Mouse (Mus musculus) hindbrain, embryonic 13.5 days (tissue): ENCODE data around the gene Bak1. TPM values are rescaled to one million over a fixed set of nuclear protein-coding genes. Genes with fewer than 3 reads are reported as not detected.

ENCODE experiments used
- ATAC-seq: fragments of 200-750 bp; cut with Nextera tagmentation; 2 replicates; pipeline ENCODE4 v1.8.0; 2017; ENCODE audit warnings: moderate TSS enrichment; ENCODE audit not compliant: low FRiP score
- H3K27ac ChIP-seq: fragments of 300-500 bp; sonication (generic); 2 replicates; pipeline ENCODE4 v1.5.1; 2015; ENCODE audit warnings: inconsistent platforms, mild to moderate bottlenecking, moderate library complexity
- H3K27me3 ChIP-seq: fragments of 300-500 bp; sonication (generic); 2 replicates; pipeline ENCODE4 v1.6.1; 2015; ENCODE audit warnings: mild to moderate bottlenecking, inconsistent platforms
- H3K36me3 ChIP-seq: fragments of 300-500 bp; sonication (generic); 2 replicates; pipeline ENCODE4 v1.6.1; 2015; ENCODE audit warnings: mild to moderate bottlenecking, inconsistent platforms
- H3K4me1 ChIP-seq: fragments of 300-500 bp; sonication (generic); replicated peaks from 2 replicates; pipeline ENCODE4 v1.6.1; 2015; ENCODE audit warnings: inconsistent platforms
- H3K4me2 ChIP-seq: fragments of 300-500 bp; sonication (generic); 2 replicates; pipeline ENCODE4 v1.6.1; 2015; ENCODE audit warnings: inconsistent platforms, mild to moderate bottlenecking, moderate library complexity
- H3K4me3 ChIP-seq: fragments of 300-500 bp; sonication (generic); 2 replicates; pipeline ENCODE4 v1.5.1; 2015; ENCODE audit warnings: mild to moderate bottlenecking, inconsistent platforms
- H3K9ac ChIP-seq: fragments of 300-500 bp; sonication (generic); 2 replicates; pipeline ENCODE4 v1.6.1; 2015; ENCODE audit warnings: mild to moderate bottlenecking, inconsistent platforms
- H3K9me3 ChIP-seq: fragments of 300-500 bp; sonication (generic); 2 replicates; pipeline ENCODE4 v1.6.1; 2016; ENCODE audit warnings: inconsistent platforms
- WGBS: fragments of 180-500 bp; shearing (Covaris S2); methylation state at CpG from one replicate; pipeline ENCODE4 v1.1.7; 2015; 5-methylcytosine and 5-hydroxymethylcytosine counted together
- polyA plus RNA-seq: library from polyadenylated mRNA; unstranded; fragments of >200 nt; fragmentation: Nextera tagmentation; extraction: Ambion mirVana; gene quantifications from 2 replicates; pipeline ENCODE4 v1.2.1, GENCODE M21; 2015

The Bak1 gene
- polyA plus RNA-seq, 1 experiment from 2014 or later: 2.5 TPM

GRCm38 (mm10) chr17:27045164-27045563 lies 16.4 kb upstream of the Bak1 start:
- H3K4me1 ChIP-seq: peaks cover 18% of the 10 kb centered on the region
- ATAC-seq: no peak
- no peaks in the 10 kb centered on the region for H3K27me3 ChIP-seq
- 88% methylated on average over 6 of the region's 6 CpGs for WGBS
- H3K4me3 ChIP-seq: no peak overlapping the region
- H3K9me3 ChIP-seq: no peaks in the 10 kb centered on the region
- no peaks in the 10 kb centered on the region for H3K36me3 ChIP-seq
- no peak overlapping the region for H3K27ac ChIP-seq
- H3K4me2 ChIP-seq: no peak overlapping the region
- no peak overlapping the region for H3K9ac ChIP-seq

GRCm38 (mm10) chr17:27042840-27043239 lies 14.0 kb upstream of the Bak1 start:
- no peaks in the 10 kb centered on the region for H3K36me3 ChIP-seq
- no peak overlapping the region for H3K4me3 ChIP-seq
- H3K9ac ChIP-seq: 0 out of 2 replicates have a peak overlapping the region, but pooled peaks have one; percentile 24
- no peaks in the 10 kb centered on the region for H3K9me3 ChIP-seq
- H3K4me2 ChIP-seq: no peak overlapping the region
- no peak overlapping the region for H3K27ac ChIP-seq
- H3K4me1 ChIP-seq: peaks cover 37% of the 10 kb centered on the region
- WGBS: 66% methylated on average over 6 of the region's 6 CpGs
- no peak for ATAC-seq
- H3K27me3 ChIP-seq: no peaks in the 10 kb centered on the region

DNA sequence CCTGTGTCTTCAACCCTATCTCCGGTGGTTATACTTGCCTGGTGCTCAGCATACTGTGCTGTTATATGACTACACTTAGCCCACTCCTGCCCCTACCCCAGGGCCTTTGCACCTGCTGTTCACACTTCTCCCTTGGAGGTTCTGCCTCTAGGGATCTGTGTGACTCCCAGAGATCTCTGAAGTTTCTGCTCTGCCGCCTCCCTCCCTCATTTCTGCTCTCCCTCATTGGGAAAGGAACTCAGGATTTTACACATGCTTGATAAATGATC lies 12.9 kb upstream of the Bak1 start:
- Histone ChIP-seq H3K4me3 (no peak overlapping the region), H3K27ac (no peak overlapping the region), H3K4me2 (no peak overlapping the region), H3K9me3 (no peaks in the 10 kb centered on the region), H3K4me1 (peaks cover 37% of the 10 kb centered on the region), H3K27me3 (no peaks in the 10 kb centered on the region), H3K9ac (no peak overlapping the region), H3K36me3 (no peaks in the 10 kb centered on the region)
- ATAC-seq: no peak
- WGBS: 85% methylated on average over 2 of the region's 2 CpGs

DNA sequence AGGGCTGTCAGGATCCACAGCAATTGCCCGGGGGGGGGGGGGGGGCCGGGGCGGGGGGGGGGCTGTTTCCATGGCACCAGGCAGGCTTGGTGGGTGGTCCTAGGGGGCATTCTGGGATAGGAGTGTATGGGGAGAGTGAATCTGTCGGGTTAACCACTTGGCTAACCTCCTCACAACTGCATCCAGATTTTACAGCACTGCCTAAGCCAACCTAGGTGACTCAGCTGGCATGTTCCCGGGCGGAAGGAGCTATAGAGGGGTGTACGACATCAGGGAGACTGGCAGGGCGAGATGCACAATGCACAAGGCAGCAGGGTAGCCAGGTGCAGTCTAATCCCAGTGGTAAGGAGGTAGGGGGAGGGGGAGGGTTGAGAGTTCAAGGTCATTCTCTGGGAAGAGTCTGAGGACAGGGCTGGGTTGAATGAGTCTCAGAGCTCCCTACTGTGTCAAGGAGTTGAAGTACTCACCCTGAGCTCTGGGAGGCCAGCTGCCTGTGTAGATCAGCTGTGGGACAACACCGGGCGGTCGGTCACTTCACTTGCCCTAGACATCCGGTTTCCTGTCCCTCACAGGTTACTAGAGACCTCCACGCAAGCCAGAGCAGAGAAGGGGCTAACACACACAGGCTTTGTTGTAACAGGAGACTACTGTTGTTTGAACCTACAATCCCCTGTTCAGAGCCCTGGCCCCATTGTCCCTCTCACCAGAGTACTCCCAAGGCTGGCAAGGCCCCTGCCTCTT lies 12.4 kb upstream of the Bak1 start:
- Histone ChIP-seq H3K9ac (no peak overlapping the region), H3K4me1 (peaks cover 37% of the 10 kb centered on the region), H3K4me2 (no peak overlapping the region), H3K4me3 (no peak overlapping the region), H3K36me3 (no peaks in the 10 kb centered on the region), H3K27ac (no peak overlapping the region; the same call in 1 of the 2 replicates), H3K9me3 (no peaks in the 10 kb centered on the region), H3K27me3 (no peaks in the 10 kb centered on the region)
- 45% methylated on average over 10 of the region's 13 CpGs for WGBS
- no peak for ATAC-seq

DNA sequence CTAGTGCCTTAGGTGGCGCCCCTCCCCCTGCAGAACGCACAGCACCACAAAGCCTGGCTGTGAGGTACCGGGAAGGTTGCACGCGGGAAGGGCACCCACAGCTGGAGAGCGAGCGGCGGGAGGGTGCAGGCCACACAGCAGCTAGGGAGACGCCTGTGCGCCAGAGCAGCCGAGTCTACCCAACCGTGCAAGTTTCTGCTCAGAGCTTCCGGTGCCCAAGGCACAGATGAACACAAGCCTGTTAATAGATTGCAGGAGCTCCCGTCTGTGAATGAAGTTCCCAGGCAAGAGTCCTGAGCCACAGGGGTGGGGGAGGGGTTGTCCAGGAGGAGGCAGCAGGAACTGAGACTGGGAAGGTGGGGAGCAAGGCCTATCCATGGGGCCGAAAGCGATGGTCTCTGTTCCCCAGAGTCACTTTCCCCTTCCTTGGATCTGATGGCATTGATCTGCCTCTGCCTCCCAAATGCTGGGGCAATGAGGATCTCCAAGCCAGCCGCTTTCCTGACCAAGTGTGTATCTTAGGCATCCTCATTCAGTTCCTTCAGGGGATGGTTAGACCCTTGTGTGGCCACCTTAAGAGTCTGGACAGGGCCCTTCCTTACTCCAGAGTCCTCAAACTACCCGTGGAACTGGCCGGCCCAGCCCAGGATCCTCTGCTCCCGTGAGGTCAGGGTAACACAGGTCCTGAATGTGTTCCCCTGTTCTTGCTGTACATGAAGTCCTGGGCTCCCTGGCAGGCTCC lies 11.7 kb upstream of the Bak1 start:
- ATAC-seq: peak; percentile 40; the same call in 1 of the 2 replicates
- H3K9ac ChIP-seq: peak overlapping the region; percentile 51

GRCm38 (mm10) chr17:27039432-27040102 lies 10.8 kb upstream of the Bak1 start:
- H3K4me2 ChIP-seq: no peak overlapping the region
- WGBS: 66% methylated on average over 10 of the region's 10 CpGs
- ATAC-seq: no peak
- 0 out of 2 replicates have a peak overlapping the region, but pooled peaks have one; percentile 51 for H3K9ac ChIP-seq
- H3K27ac ChIP-seq: peak overlapping the region; percentile 73; the same call in 1 of the 2 replicates
- no peaks in the 10 kb centered on the region for H3K9me3 ChIP-seq
- no peak overlapping the region for H3K4me3 ChIP-seq
- peaks cover 37% of the 10 kb centered on the region for H3K4me1 ChIP-seq
- no peaks in the 10 kb centered on the region for H3K36me3 ChIP-seq
- no peaks in the 10 kb centered on the region for H3K27me3 ChIP-seq

More for the DNA sequence above, 11.7 kb upstream of the Bak1 start:
- no peaks in the 10 kb centered on the region for H3K27me3 ChIP-seq
- H3K27ac ChIP-seq: peak overlapping the region; percentile 73
- no peaks in the 10 kb centered on the region for H3K9me3 ChIP-seq
- peaks cover 37% of the 10 kb centered on the region for H3K4me1 ChIP-seq
- H3K36me3 ChIP-seq: no peaks in the 10 kb centered on the region
- 11% methylated on average over 20 of the region's 20 CpGs for WGBS
- H3K4me3 ChIP-seq: peak overlapping the region; percentile 10; the same call in 1 of the 2 replicates
- H3K4me2 ChIP-seq: peak overlapping the region; percentile 39

DNA sequence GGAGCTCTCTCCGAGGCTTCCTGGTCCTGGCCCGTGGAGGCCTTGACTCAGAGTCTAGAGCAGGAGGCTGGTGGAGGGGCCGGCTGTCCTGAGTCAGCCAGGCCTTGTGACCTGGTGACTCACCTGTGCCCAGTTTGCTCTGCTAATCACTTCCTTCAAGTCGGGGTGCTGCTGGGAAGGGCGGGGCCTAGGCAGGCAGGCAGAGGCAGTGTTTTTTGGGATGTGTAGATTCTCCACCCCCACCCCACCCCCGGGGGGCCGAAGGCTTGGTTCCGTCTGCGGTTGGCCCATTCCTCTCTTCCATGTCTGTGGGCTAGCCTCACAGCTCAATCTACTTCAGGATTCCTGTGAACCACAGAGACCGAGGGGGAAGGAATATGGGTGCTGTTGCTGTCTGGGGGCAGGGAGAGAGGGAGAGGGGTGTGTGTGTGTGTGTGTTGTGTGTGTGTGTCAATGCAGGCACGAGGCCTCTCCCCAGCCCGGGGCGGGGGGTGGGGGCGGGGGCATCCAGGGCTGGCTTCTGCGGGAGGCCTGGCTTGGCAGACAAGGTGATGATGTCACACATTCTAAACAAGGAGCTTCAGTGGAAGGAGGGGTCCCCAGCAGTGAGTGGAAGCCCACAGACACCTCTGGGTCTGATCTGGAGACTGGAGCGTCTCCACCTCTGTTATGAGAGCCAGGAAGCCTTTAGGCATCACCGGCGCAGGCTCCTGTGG lies 9.7 kb upstream of the Bak1 start:
- Histone ChIP-seq H3K4me2 (no peak overlapping the region), H3K4me3 (no peak overlapping the region), H3K27ac (no peak overlapping the region), H3K36me3 (no peaks in the 10 kb centered on the region), H3K9ac (no peak overlapping the region), H3K9me3 (no peaks in the 10 kb centered on the region), H3K4me1 (peaks cover 37% of the 10 kb centered on the region), H3K27me3 (no peaks in the 10 kb centered on the region)
- ATAC-seq: no peak
- WGBS: 46% methylated on average over 18 of the region's 18 CpGs

DNA sequence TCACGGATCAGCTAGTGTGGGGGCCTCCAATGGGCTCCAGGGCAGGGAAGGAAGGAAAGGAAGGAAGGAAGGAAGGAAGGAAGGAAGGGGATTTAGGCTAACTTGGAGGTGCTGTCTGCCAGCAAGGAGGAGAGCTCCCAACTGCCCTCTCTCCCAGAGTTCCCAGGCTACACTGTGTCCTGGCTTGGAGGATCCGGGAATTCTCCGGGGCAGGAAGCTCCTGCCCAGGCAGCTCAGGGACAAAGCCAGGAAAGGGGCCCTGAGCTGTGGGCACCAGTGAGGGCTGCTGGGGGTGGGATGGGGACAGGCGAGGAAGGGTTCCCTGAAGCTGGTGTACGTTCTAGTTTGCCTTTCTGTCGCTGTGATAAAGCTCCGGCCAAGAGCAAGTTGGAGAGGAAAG lies 7.7 kb upstream of the Bak1 start:
- Histone ChIP-seq H3K4me1 (peaks cover 31% of the 10 kb centered on the region), H3K9ac (no peak overlapping the region), H3K27ac (peak overlapping the region; percentile 18; the same call in 1 of the 2 replicates), H3K4me2 (no peak overlapping the region), H3K9me3 (no peaks in the 10 kb centered on the region), H3K36me3 (no peaks in the 10 kb centered on the region), H3K4me3 (no peak overlapping the region), H3K27me3 (no peaks in the 10 kb centered on the region)
- no peak for ATAC-seq
- 78% methylated on average over 7 of the region's 7 CpGs for WGBS

DNA sequence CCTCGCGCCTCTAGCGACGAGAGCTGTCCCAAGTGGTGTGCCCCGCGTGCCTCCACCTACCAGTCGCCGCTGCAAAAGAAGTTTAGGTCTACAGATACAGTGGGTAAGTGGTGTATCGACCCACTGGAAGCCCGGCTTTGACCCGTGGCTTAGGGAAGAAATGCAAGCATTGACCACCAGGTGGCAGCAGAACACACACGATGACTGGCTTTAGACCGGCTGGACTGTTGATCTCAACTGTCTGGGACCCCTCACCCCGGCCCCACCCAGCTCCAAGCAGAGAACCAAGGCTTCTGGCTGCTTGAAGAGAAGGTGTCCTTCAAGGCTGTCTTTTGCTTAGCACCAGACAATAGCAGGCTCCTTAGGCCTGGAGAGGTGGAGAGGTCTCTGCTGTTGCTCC lies 4.1 kb upstream of the Bak1 start:
- Histone ChIP-seq H3K4me1 (peaks cover 8% of the 10 kb centered on the region), H3K9ac (no peak overlapping the region), H3K27me3 (no peaks in the 10 kb centered on the region), H3K9me3 (no peaks in the 10 kb centered on the region), H3K4me2 (0 out of 2 replicates have a peak overlapping the region, but pooled peaks have one; percentile 13), H3K36me3 (no peaks in the 10 kb centered on the region), H3K27ac (no peak overlapping the region), H3K4me3 (no peak overlapping the region)
- 2% methylated on average over 14 of the region's 14 CpGs for WGBS
- peak; percentile 11; the same call in 1 of the 2 replicates for ATAC-seq

GRCm38 (mm10) chr17:27032328-27032727 lies 3.5 kb upstream of the Bak1 start:
- Histone ChIP-seq H3K36me3 (no peaks in the 10 kb centered on the region), H3K27ac (no peak overlapping the region), H3K4me2 (no peak overlapping the region), H3K4me3 (no peak overlapping the region), H3K9me3 (no peaks in the 10 kb centered on the region), H3K27me3 (no peaks in the 10 kb centered on the region), H3K4me1 (peaks cover 13% of the 10 kb centered on the region), H3K9ac (no peak overlapping the region)
- no peak for ATAC-seq
- WGBS: 62% methylated on average over 7 of the region's 7 CpGs

- no peak for ATAC-seq
- Histone ChIP-seq H3K4me3 (no peak overlapping the region), H3K9ac (no peak overlapping the region), H3K36me3 (peaks cover 1% of the 10 kb centered on the region), H3K27ac (no peak overlapping the region), H3K27me3 (no peaks in the 10 kb centered on the region), H3K4me2 (no peak overlapping the region), H3K9me3 (no peaks in the 10 kb centered on the region), H3K4me1 (peaks cover 20% of the 10 kb centered on the region)
- WGBS: 96% methylated on average over 4 of the region's 4 CpGs
Observed at GRCm38 (mm10) chr17:27030896-27031295, 2.1 kb upstream of the Bak1 start.

DNA sequence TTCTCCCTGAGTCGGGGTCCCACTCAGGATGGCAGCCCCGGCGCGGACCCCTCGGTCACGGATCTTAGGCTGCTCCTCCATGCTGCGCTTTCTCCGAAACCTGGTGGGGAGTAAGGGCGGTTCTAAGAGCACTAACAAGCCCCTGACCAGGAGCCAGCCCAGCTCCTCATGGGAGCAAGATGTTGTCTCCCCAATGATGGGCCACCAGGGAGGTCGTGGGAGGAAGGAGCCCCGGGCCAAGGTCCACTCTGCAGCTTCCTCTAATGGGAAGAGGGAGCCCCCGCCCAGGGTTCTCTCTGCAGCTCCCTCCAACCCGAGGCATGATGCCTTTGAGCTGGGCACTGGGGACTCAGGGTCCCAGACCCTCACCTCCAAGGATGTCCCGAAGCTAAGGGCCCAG lies 622 bp upstream of the Bak1 start:
- no peak overlapping the region for H3K9ac ChIP-seq
- WGBS: 87% methylated on average over 14 of the region's 14 CpGs
- H3K27me3 ChIP-seq: no peaks in the 10 kb centered on the region
- no peak overlapping the region for H3K4me2 ChIP-seq
- ATAC-seq: no peak
- H3K27ac ChIP-seq: no peak overlapping the region
- H3K9me3 ChIP-seq: no peaks in the 10 kb centered on the region
- peaks cover 23% of the 10 kb centered on the region for H3K4me1 ChIP-seq
- no peak overlapping the region for H3K4me3 ChIP-seq
- H3K36me3 ChIP-seq: peaks cover 14% of the 10 kb centered on the region
